Mouse (Mus musculus) MEL (cell line): ENCODE measurements around the gene Csrnp1. TPM values are rescaled to one million over a fixed set of nuclear protein-coding genes. Genes with fewer than 3 reads are reported as not detected.

Source experiments
- DNase-seq: peaks from one replicate; pipeline ENCODE4 v3.0.0; 2011; ENCODE audit warnings: low read depth, low spot score
- H3K27ac ChIP-seq: 2 replicates; pipeline ENCODE4 v1.5.1; 2012; ENCODE audit warnings: low read depth, mild to moderate bottlenecking, control low read depth, low read length, moderate library complexity; ENCODE audit not compliant: control insufficient read depth
- H3K27me3 ChIP-seq, 2 experiments: fragments of 150-350 bp in 1 of 2; sonication (generic) in 1 of 2; 2 replicates each; pipeline ENCODE4 v1.6.1; 2012; ENCODE audit warnings: low read length in 2 of 2, mild to moderate bottlenecking in 2 of 2, improper control_type of control experiment in 1 of 2, moderate library complexity in 1 of 2; ENCODE audit not compliant: insufficient read depth in 2 of 2, control insufficient read depth in 1 of 2
- H3K36me3 ChIP-seq, 2 experiments: 2 replicates each; pipeline ENCODE4 v1.6.1; 2012 to 2014; ENCODE audit warnings: low read length in 2 of 2, improper control_type of control experiment in 1 of 2, inconsistent platforms in 1 of 2, mild to moderate bottlenecking in 1 of 2; ENCODE audit not compliant: insufficient read depth in 2 of 2, control insufficient read depth in 1 of 2
- H3K4me1 ChIP-seq, 2 experiments: fragments of 150-350 bp in 1 of 2; sonication (generic) in 1 of 2; 2 replicates each; pipeline ENCODE4 v1.6.1; 2012; ENCODE audit warnings: low read length in 2 of 2, improper control_type of control experiment in 1 of 2, mild to moderate bottlenecking in 1 of 2; ENCODE audit not compliant: insufficient read depth in 2 of 2, control insufficient read depth in 1 of 2
- H3K4me3 ChIP-seq, 2 experiments: fragments of 150-350 bp in 1 of 2; sonication (generic) in 1 of 2; 2 replicates each; pipeline ENCODE4 v1.5.1; 2012; ENCODE audit warnings: low read depth in 2 of 2, low read length in 2 of 2, mild to moderate bottlenecking in 2 of 2, moderate library complexity in 2 of 2, control low read depth in 1 of 2, improper control_type of control experiment in 1 of 2; ENCODE audit not compliant: control insufficient read depth in 1 of 2, insufficient read depth in 1 of 2
- H3K79me2 ChIP-seq: 2 replicates; pipeline ENCODE4 v1.6.1; 2012; ENCODE audit warnings: mild to moderate bottlenecking, low read length, moderate library complexity; ENCODE audit not compliant: control insufficient read depth, poor library complexity, insufficient read depth
- H3K9ac ChIP-seq: 2 replicates; pipeline ENCODE4 v1.6.1; 2012; ENCODE audit warnings: low read depth, mild to moderate bottlenecking, control low read depth, low read length, moderate library complexity; ENCODE audit not compliant: control insufficient read depth, poor library complexity, severe bottlenecking
- H3K9me3 ChIP-seq: fragments of 150-350 bp; sonication (generic); replicated peaks from 2 replicates; pipeline ENCODE4 v1.6.1; 2012; ENCODE audit warnings: mild to moderate bottlenecking, low read length, improper control_type of control experiment, moderate library complexity; ENCODE audit not compliant: insufficient read depth
- BHLHE40 ChIP-seq: IDR thresholded peaks from 2 replicates; pipeline ENCODE4 v1.6.1; 2012; ENCODE audit warnings: low read depth, mild to moderate bottlenecking, inconsistent platforms, low read length, improper control_type of control experiment, borderline replicate concordance
- CHD1 ChIP-seq: IDR thresholded peaks from 2 replicates; pipeline ENCODE4 v1.6.1; 2012; ENCODE audit warnings: low read depth, mild to moderate bottlenecking, inconsistent platforms, low read length, improper control_type of control experiment
- CHD2 ChIP-seq: IDR thresholded peaks from 2 replicates; pipeline ENCODE4 v1.6.1; 2011; ENCODE audit warnings: low read length, improper control_type of control experiment
- CTCF ChIP-seq, 3 experiments: IDR thresholded peaks in 2 of 3; conservative IDR thresholded peaks in 1 of 3; 2 replicates each; pipeline ENCODE4 v1.5.1; 2011 to 2012; ENCODE audit warnings: low read length in 3 of 3, low read depth in 2 of 3, mild to moderate bottlenecking in 2 of 3, improper control_type of control experiment in 1 of 3, inconsistent platforms in 1 of 3, mixed read lengths in 1 of 3, moderate library complexity in 1 of 3; ENCODE audit not compliant: control insufficient read depth in 1 of 3, insufficient read depth in 1 of 3, poor library complexity in 1 of 3, severe bottlenecking in 1 of 3
- E2F4 ChIP-seq: IDR thresholded peaks from 2 replicates; pipeline ENCODE4 v1.6.1; 2011; ENCODE audit warnings: low read depth, low read length, improper control_type of control experiment, borderline replicate concordance
- EP300 ChIP-seq, 2 experiments: IDR thresholded peaks; 2 replicates each; pipeline ENCODE4 v1.6.1; 2011; ENCODE audit warnings: improper control_type of control experiment in 2 of 2, low read length in 2 of 2, low read depth in 1 of 2, mild to moderate bottlenecking in 1 of 2
- GATA1 ChIP-seq: IDR thresholded peaks from 2 replicates; pipeline ENCODE4 v1.6.1; 2011; ENCODE audit warnings: low read depth, low read length, improper control_type of control experiment
- HCFC1 ChIP-seq: IDR thresholded peaks from 2 replicates; pipeline ENCODE4 v1.6.1; 2012; ENCODE audit warnings: low read depth, mild to moderate bottlenecking, inconsistent platforms, low read length, improper control_type of control experiment, moderate library complexity
- MAFK ChIP-seq: IDR thresholded peaks from 2 replicates; pipeline ENCODE4 v1.6.1; 2011; ENCODE audit warnings: low read depth, mild to moderate bottlenecking, low read length, improper control_type of control experiment, borderline replicate concordance
- MAZ ChIP-seq: IDR thresholded peaks from 2 replicates; pipeline ENCODE4 v1.6.1; 2012; ENCODE audit warnings: low read depth, mild to moderate bottlenecking, inconsistent platforms, low read length, improper control_type of control experiment
- MEF2A ChIP-seq: IDR thresholded peaks from 2 replicates; pipeline ENCODE4 v1.6.1; 2014; ENCODE audit warnings: low read depth, mild to moderate bottlenecking, inconsistent platforms, low read length, improper control_type of control experiment; ENCODE audit not compliant: poor library complexity, insufficient replicate concordance, severe bottlenecking; ENCODE audit errors: extremely low read depth
- NELFE ChIP-seq: IDR thresholded peaks from 2 replicates; pipeline ENCODE4 v1.6.1; 2011; ENCODE audit warnings: low read depth, low read length, improper control_type of control experiment
- SIN3A ChIP-seq: IDR thresholded peaks from 2 replicates; pipeline ENCODE4 v1.6.1; 2012; ENCODE audit warnings: low read length, improper control_type of control experiment, inconsistent platforms
- TAL1 ChIP-seq: IDR thresholded peaks from 2 replicates; pipeline ENCODE4 v1.6.1; 2012; ENCODE audit warnings: mild to moderate bottlenecking, inconsistent platforms, low read length, moderate library complexity, mixed read lengths
- UBTF ChIP-seq: IDR thresholded peaks from 2 replicates; pipeline ENCODE4 v1.6.1; 2012; ENCODE audit warnings: low read depth, mild to moderate bottlenecking, inconsistent platforms, low read length, improper control_type of control experiment, moderate library complexity, borderline replicate concordance; ENCODE audit not compliant: insufficient read depth
- ZC3H11A ChIP-seq: IDR thresholded peaks from 2 replicates; pipeline ENCODE4 v1.6.1; 2012; ENCODE audit warnings: low read depth, mild to moderate bottlenecking, inconsistent platforms, low read length, improper control_type of control experiment
- ZKSCAN1 ChIP-seq: IDR thresholded peaks from 2 replicates; pipeline ENCODE4 v1.6.1; 2012; ENCODE audit warnings: low read depth, mild to moderate bottlenecking, inconsistent platforms, low read length, improper control_type of control experiment, moderate library complexity
- ZNF384 ChIP-seq: IDR thresholded peaks from 2 replicates; pipeline ENCODE4 v1.6.1; 2012; ENCODE audit warnings: low read depth, mild to moderate bottlenecking, inconsistent platforms, low read length, improper control_type of control experiment
- polyA plus RNA-seq, 2 experiments: library from polyadenylated mRNA; stranded (reverse) in 1 of 2; unstranded in 1 of 2; fragments of >175 nt in 1 of 2; fragments of >200 nt in 1 of 2; gene quantifications; 2 replicates each; pipeline versions ENCODE4 v1.2.1 to v1.2.4; 2012; ENCODE audit warnings: low replicate concordance in 2 of 2, low read depth in 1 of 2; ENCODE audit not compliant: insufficient read length in 2 of 2, insufficient read depth in 1 of 2, missing spikeins in 1 of 2
- total RNA-seq: library from RNA; depleted of rRNA; stranded (reverse); fragments of 300-350 nt; gene quantifications from 2 replicates; pipeline ENCODE4 v1.2.3, GENCODE M21; 2012

Gene Csrnp1
- total and polyA plus RNA-seq, 3 experiments = 3.7 to 8.1 TPM; not detected in 1

DNA sequence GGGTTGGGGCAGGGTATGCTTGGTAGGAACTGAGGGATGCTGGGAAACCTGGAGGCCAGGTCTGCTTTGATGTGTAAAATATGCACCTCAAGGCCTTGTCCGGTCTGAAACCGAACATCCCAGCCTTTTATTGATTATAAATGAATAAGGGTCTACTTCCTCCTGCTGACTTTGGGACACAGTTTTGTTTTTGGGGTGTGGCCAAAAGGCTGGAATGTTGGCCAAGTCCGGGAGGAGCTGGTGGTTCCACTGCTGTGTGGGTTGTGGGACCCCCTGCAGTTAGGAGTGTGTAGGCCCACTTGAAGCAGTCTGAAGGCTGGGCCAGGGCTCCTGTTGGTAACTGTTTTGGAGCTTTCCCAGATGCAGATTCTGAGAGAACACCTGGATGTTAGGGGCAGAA, 21.5 kb upstream of the Csrnp1 start:
- Histone ChIP-seq H3K9me3 (no peaks in the 10 kb centered on the region), H3K27ac (no peak overlapping the region), H3K79me2 (no peaks in the 10 kb centered on the region), H3K4me3 (no peak overlapping the region), H3K9ac (no peak overlapping the region), H3K27me3 (peaks cover 0 to 1% of the 10 kb centered on the region in 2 experiments; a peak in 1 of 4 replicates), H3K36me3 (peaks cover 0 to 7% of the 10 kb centered on the region in 2 experiments; a peak in 1 of 4 replicates), H3K4me1 (peaks cover 0 to 5% of the 10 kb centered on the region in 2 experiments; a peak in 1 of 4 replicates)
- no peak for TF ChIP-seq CHD2
- no peak for TF ChIP-seq MAZ
- no peak for DNase-seq

DNA sequence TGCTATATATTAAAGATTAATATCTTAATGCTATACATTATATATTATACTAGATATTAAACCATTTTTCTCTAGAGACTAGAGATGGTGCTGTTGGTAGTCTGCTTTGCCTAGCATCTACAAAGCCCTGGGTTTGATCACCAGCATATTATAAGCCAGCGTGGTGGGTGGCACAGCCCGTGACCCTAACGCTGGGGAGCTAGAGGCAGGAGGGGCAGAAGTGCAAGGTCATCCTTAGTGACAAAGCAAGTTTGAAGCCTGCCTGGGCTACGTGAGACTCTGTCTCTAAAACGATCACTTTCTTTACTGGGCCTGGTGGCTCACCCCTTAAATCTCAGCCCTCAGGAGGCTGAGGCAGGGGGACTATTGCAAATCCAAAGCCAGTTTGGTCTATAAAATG, 18.4 kb upstream of the Csrnp1 start:
- TF ChIP-seq ZKSCAN1 = no peak
- TF ChIP-seq ZNF384 = no peak
- no peak for TF ChIP-seq MEF2A
- TF ChIP-seq GATA1 = no peak
- no peak for TF ChIP-seq MAFK
- TF ChIP-seq ZC3H11A = no peak
- TF ChIP-seq UBTF = no peak
- TF ChIP-seq CTCF (IDR thresholded peaks at IDR 0.05 in 2 of 3, conservative IDR thresholded peaks at IDR 0.05 in 1 of 3; ENCODE audit: control insufficient read depth in 1 of 3, insufficient read depth in 1 of 3, low read depth in 2 of 3, low read length in 3 of 3, poor library complexity in 1 of 3, severe bottlenecking in 1 of 3) = no peak
- TF ChIP-seq CHD1 = no peak
- TF ChIP-seq SIN3A = no peak
- no peak for TF ChIP-seq EP300 (IDR thresholded peaks at IDR 0.05; ENCODE audit: low read depth in 1 of 2, low read length in 2 of 2)
- TF ChIP-seq E2F4 = no peak
- no peak for TF ChIP-seq BHLHE40
- no peak for TF ChIP-seq HCFC1
- TF ChIP-seq NELFE = no peak
- no peak for TF ChIP-seq TAL1
- H3K9ac ChIP-seq = no peak overlapping the region
- H3K9me3 ChIP-seq = no peaks in the 10 kb centered on the region
- no peaks in the 10 kb centered on the region for H3K79me2 ChIP-seq
- DNase-seq = no peak
- peaks cover 0 to 7% of the 10 kb centered on the region in 2 experiments; a peak in 1 of 4 replicates for H3K36me3 ChIP-seq
- peaks cover 0 to under 1% of the 10 kb centered on the region in 2 experiments; a peak in 1 of 4 replicates for H3K27me3 ChIP-seq
- H3K4me3 ChIP-seq = no peak overlapping the region
- no peak overlapping the region for H3K27ac ChIP-seq
- peaks cover 0 to 5% of the 10 kb centered on the region in 2 experiments; a peak in 1 of 4 replicates for H3K4me1 ChIP-seq
